Mouse (Mus musculus) v-Abl transformed pro-B cells (cell line): ENCODE results near the gene Sgcd.
"Not testable (repeated sequence)": the region's sequence is repeated elsewhere in the genome, so short reads cannot be mapped to it uniquely, and the experiment has no call there.

Experiments
- in situ Hi-C, 2 experiments: fragments of 400-800 bp; cut with MboI; formaldehyde crosslinking; loops; one replicate each; pipeline ENCODE4 v1.15.1; 2025; ENCODE audit not compliant: unreplicated experiment in 2 of 2

Sgcd gene

DNA sequence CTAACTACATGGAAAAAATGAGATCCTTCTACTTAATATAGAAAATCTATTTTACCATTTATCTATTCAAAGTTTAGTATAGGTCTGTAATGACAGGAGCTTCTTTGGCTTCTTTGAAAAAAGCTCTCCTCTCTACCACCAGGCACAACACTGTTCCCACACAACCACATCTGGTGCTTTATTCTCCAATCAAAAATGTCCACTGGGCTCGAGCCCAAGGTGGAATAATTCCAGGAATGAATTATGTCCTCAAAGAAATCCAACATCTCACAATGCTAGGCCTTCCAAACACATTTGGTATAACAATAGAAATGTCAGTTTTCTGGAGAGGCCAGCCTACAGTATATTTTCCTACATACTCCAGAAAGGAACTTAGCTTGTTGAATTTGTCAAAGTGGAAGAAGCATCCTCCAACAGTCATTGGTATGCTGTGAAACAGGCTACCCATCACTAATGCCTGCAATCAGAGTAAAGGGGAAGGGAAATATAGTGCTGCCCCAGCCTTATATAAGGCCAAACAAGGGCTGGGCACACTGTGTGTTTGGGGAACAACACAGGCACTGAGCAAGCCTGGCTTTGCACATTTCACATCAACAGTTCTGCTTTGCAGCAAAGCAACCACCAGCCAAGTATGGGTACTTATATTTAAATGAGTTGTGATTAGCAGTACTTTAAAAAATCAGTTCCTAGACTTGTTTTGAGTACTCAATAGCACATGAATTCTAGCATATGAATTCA, 515.1 kb downstream of the Sgcd start:
- in situ Hi-C loops: no loop called here

DNA sequence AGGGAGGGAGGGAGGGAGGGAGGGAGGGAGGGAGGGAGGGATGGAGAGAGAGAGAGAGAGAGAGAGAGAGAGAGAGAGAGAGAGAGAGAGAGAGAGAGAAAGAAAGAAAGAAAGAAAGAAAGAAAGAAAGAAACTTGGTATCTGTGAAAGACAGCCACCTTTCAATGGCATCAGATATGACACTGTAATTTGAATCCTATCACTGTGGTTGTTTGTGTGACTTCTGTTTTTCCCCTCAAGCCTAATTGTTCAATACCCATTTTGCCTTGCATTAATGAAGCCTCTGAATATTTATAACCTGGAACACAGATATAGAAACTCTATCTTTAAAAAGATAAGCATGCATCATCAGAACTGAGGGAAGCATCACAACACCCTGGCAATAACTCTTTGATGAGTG, 528.1 kb downstream of the Sgcd start:
- in situ Hi-C loops: not testable (repeated sequence)

DNA sequence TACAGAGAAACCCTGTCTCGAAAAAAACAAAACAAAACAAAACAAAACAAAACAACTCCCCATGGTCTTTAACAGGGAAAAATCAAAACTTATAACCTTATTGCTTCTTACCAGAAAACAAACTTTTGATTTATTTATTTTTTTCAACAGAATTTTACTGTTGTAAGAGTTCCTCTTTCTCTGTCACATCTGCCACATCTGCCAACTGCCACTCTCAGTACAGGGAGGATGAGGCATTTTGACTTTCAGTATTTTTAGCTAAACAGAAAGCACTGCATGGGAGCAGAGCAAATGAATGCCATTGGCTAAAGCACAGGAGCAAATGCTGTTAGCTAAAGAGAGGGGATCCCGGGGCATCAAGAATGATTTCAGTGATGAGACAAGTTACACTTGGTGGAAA, 528.6 kb downstream of the Sgcd start:
- in situ Hi-C loops: no loop called here

DNA sequence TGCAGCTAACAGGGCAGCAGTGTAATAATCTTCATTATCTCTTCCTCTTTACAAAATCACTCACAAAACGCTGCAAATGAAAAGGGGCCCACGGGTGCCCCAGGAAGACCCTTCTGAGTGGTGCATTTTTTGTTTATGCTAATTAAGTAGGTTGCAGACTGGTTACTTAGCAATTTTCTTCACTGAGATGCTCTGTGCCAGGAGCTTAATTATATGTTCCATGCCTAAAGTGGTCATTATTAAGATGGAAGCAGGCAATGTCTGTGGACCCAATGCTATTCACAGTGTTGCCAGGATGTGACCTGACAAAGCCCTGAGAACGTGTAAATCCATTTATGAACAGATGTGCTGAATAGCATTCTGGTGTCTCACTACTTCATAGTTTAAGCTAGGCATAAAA, 529.6 kb downstream of the Sgcd start:
- in situ Hi-C loops: no loop called here

DNA sequence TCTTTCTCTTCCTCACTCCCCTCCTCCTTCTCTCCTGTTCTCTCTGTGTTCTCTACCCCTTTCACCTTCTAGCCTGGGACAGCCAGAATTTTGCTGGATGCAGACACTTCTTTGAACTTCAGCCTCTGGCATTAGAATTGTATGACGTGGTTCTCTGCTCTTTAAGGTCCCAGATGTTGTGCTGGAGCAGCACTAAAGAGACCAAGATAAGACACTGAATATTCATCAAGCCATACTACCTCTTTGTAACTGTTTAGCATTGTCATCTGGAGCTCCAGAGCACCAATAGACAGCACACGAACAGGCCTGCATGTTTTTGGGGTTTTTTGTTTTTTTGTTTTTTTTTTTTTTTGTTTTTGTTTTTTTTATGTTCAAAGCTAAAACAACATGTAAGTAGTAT, 541.0 kb downstream of the Sgcd start:
- in situ Hi-C loops: no loop called here

DNA sequence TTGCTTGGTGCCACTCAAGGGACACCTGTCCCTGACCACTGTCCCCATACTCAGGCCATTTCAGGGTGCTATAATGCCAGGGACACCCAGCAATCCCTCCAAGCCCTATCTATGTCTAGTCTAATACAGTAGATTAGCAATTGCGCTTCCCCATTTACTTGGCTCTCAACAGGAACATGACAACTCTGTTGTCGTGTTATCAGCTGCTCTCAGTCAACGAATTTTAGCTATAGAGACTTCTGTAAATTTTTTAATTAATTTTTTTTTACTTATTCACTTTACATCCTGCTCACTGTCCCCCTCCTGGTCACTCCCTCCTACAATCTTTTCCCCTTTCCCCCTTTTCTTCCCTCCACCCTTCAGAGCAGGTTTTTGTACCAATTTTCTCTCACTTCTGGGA, 542.4 kb downstream of the Sgcd start:
- in situ Hi-C loops: no loop called here

DNA sequence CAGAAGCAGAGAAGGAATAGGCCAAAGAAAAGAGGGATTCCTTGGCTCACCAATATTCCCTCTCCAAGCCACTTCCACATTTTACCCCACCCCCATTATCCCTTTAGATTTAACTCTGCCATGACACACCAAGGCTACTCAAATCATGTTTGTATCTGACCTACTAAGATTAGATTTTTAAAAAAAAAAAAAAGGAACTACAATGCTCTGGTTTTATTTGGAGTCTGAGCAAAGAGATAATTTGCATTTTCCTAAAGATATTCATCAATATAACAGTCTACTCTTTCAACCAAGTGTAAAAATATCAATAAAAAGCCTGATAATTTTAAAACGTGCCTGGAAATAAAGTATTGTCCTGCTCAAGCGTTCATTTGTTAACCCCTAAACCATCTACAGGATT, 543.1 kb downstream of the Sgcd start:
- in situ Hi-C loops: no loop called here

DNA sequence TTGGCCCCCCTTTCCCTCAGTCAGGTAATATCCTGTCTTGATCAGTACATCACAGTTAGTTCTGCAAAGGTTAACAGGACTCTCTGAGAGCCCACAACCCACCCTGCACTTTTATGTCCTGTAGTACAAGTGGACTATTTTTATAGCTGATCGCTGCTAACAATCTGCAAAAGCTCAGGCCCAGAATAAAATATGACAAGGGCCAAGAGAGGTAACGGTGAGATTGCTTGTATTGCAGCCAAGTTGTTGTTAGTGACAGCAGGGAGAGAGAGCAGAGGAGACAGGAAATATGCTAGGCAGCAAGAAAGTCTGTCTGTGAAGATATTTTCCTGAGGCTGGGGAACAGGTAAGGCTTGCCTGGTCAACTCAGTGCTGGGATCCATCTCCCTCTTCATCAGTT, 546.5 kb downstream of the Sgcd start:
- in situ Hi-C loops: no loop called here

DNA sequence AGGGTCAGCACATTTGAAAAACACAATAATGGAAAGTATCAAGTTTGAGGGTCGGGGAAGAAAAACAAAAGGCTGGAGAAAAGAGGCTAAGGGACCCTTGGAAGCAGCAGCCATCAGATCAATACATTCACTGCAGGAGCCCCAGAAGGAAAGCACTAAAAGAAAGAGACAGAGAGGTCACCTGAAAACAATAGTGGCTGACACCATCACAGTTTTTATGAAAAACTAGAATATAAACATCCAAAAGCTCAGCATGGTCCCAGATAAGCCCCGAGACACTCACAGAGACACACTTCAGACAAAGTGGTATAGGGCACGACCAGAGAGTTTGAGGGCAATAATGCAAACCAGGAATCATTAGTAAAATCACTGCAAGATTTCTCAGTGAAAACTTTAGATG, 589.2 kb downstream of the Sgcd start:
- in situ Hi-C loops: no loop called here

DNA sequence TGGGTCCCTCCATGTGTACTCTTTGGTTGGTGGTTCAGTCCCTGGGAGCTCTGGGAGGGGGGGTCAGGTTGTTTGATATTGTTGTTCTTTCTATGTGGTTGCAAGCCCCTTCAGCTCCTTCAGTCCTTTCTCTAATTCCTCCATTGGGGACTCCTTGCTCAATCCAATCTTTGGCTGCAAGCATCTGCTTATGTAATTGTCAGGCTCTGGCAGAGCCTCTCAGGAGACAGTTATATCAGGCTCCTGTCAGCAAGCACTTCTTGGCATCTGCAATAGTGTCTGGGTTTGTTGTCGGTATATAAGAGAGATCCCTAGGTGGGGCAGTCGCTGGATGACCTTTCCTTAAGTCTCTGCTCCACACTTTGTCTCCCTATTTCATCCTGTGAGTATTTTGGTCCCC, 598.0 kb downstream of the Sgcd start:
- in situ Hi-C loops: not testable (repeated sequence)

DNA sequence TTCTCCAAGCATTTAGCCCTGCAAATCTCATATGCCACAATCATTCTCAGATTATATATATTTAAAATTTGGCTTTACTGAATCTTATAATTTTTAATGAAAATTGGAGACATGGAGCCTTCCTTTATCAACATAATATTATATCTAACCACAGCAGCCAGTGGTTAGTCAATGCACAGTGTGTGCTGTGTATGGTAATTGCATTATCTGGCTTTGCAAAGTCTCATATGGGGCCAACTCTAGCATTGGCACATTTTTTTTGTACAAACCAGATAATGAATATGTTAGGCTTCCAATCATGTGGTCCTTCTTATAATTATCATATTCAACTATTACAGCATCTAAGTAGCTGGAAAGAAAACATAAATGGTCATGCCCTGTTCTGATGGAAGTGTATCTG, 599.4 kb downstream of the Sgcd start:
- in situ Hi-C loops: no loop called here

DNA sequence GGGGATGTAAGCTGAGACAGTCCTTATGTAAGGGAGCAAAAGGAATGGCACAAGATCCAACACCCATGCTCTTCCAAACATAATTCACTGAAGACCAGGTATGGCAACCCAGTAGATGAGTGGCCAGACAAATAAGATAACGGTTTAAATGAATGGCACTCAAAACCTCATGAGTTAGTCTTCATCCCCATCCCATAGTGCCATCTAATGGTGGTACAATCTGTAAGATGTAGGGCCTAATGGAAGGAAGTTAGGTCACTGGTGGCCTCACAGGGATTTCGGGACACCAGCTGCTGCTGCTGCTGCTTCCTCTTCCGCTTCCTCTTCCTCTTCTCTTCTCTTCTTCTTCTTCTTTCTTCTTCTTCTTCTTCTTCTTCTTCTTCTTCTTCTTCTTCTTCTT, 601.0 kb downstream of the Sgcd start:
- in situ Hi-C loops: no loop called here

DNA sequence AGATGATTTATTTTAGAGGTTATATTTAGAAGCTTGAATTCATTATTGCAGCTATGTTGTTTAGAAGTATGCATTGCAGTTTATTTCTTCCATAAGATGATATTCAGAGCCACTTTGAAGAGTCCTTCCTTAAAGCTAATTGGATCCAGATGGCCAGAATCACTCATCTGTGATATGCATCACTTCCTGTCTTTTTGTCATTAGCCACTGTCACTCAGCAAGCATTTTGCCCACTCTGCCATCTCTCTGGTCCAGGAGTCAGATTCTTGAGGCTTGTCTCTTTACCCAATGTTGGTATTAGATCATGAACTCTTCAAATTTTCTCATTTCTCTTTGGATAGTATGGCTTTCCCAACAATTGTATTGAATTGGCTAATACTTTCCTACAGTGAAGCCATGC, 602.6 kb downstream of the Sgcd start:
- in situ Hi-C loops: no loop called here

DNA sequence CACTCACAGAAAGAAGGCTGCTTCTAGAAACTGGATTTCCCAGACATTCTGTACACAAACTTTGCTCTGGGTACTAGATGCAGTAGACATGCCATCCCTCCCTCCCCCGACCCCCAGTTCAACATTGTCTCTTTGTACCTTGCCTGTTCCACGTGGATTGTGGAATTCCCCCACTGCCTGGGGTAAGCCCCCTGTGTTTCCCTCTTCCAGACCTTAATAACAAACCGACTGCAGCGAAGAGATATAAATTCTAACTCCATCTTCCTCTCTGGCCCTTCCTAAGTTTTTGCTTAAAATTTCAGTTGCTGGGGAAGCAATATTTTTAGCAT, 609.2 kb downstream of the Sgcd start:
- in situ Hi-C loops: no loop called here

DNA sequence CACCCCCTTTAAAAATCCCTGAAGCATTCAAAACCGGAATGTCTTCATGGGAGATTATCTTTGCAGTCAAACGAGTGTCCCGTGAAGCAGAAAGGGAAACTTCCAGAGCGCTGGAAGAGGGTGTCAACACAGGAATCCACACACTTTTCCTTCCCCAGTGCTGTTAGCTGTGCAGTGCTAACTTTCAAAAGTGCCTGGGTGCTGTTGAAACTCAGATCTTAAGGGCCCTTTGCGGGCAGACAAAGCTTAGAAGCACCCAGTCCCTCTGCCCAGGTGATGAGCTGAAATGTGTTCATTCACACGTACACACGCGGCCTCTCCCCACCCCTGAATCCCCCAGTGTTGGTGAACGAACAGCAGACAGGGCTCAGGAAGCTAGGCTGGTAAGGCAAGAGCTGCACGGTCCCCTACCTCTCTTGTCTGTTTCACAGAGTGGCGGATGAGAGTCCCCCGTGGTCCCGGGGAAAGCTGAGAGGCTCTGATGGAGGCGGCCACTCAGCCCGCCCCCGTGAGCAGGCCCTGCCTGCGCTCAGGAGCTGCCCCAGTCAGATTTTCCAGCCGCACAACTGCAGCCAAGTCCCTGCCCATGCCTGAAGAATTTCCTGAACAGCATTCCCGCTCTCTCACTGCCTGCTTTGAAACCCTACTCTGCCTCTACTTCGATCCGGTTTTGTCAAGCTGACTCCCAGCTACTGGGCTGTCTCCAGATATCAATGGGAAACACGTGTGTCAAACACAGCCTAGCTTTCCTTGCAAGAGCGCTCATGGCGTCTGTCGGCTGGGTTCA, 609.7 kb downstream of the Sgcd start:
- in situ Hi-C loops: no loop called here

DNA sequence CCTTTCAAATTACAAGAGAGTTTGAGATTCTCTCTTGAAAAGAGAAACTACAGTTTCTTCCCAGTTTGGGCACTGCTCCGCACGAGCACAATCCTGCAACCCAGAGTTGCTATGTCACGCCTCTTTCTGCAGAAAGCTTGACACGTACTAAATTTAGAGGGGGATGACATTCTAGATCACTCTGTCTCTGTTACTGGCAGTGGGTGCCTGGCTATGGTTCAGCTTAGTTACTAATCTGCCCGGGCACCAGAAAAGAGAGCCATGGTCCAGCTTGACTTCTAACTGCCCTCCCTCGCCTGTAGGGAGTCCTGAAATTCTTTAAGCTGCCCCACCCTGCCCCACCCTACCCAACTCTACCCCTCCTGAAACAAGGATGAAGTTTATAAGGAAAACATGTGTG, 611.3 kb downstream of the Sgcd start:
- in situ Hi-C loops: no loop called here

DNA sequence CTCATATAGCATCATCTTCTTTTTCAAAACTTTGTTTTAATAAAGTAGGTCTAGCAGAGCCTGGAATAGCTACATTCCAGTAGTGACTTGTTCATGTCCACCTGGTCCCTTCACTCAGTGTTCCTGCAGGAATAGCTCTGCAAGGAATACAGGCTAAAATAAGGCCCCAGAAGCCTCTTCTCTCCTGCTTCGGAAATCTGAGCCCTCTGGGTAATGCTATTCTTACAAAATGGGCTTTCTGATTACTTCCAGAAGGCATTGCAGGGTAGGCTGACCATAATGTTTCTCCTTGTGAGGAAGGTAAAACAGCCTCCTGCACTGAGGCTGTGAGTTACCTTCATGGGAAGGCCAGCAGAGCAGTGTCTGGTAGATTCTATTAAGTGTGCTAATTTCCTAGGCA, 611.9 kb downstream of the Sgcd start:
- in situ Hi-C loops: no loop called here

DNA sequence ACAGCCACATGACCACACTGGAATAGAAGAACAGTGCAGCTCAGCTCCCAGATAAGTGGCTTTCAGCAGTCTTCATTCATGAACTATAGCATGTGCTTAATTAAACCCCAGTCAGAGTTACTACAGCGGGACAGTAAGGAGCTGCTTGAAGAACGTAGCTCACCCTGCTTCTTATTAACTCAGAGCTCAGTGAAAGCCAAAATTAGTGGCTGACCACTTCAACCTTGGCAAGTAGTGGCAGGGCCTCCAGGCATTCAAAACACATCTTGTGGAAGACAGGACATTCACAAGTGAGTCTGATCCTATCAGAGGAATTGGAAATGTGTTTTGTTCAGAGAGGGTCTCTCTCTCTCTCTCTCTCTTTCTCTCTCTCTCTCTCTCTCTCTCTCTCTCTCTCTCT, 617.2 kb downstream of the Sgcd start:
- in situ Hi-C loops: no loop called here

DNA sequence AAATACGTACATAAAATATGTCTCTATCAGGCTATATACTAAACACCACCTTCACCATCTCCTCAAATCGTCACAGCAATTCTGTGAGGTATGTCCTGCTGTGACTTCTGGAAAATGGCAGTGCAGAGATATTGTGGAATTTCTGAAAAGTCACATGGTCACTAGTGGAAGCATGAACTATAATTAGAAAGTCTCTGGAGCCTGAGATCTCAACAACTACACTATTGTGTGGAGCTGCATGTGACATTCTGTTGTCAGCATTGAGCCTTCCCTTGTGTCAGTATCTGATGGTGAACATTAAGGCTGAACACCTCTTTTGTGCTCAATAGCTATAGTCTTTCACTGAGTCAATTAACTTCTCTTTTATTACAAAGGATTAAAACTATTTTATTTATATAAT, 637.2 kb downstream of the Sgcd start:
- in situ Hi-C loops: no loop called here

DNA sequence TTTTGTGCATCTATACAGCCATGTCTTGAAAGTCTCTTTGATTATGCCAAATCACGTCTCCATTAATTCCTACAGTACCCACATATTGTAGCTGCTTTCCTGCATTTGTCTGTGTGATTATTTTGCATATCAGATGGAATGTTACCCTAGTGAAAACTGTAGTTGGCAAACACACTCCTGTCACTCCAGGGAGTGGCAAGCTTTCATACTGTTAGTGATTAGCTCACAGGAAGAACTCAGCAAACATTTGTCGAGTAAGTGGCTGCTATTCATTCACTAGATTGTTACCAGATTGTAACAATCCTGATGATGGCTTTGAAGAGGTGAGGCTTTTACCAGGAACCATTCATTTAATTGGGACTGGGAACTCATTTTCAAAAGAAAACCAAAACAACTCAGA, 645.3 kb downstream of the Sgcd start:
- in situ Hi-C loops: no loop called here

DNA sequence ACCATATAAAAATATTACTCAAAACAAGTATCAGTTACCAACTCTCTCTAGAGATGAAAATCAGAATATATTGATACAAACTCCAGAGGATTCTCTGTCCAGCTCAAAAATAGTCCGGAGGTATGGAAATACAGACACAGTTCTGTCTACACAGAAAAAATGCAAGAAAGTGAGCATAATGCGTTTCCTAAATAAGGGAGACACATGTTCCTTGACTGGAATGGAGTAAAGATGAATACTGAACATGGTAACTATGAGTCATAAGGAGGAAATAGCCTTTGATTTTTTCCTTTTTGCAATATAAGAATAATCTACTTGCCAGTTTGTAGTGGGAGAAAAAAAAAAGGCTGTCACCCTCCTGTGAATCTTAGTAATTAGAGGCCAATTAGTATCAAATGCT, 655.1 kb downstream of the Sgcd start:
- in situ Hi-C loops: no loop called here

DNA sequence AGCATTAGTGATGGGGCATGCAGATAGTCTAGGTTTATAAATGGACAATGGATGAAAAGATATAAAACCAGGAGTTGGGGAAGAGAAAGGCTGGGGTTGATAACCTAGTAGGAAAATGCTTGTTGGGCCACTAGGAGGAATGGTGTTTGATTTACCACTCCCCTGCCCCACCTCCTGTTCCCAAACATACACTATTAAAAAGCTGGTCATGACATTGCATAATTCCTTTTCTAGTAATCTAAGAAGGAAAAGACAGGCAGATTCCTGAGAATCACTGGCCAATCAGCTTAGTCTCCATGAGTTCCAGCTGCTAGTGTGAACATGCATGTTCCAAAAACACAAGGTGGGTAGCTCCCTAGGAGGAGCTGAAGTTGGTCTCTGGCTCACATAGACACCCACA, 683.2 kb downstream of the Sgcd start:
- in situ Hi-C loops: no loop called here
